Mouse (Mus musculus): ENCODE measurements at regions not wholly inside any gene's neighbourhood (a gene's known extent, or its start where the extent isn't known, plus 50 kb on each side); places are given as distances from the start of the nearest gene placed in this dataset.

- DNase-seq (ENCODE audit: low spot score in 2 of 2), result no peak
These were observed 146.1 kb upstream of the Cxcr4 start for GRCm38 (mm10) chr1:128738152-128738551.

- DNase-seq (ENCODE audit: low spot score in 2 of 2), result no peak
These were observed 142.8 kb upstream of the Cxcr4 start for GRCm38 (mm10) chr1:128734857-128735256.

DNA sequence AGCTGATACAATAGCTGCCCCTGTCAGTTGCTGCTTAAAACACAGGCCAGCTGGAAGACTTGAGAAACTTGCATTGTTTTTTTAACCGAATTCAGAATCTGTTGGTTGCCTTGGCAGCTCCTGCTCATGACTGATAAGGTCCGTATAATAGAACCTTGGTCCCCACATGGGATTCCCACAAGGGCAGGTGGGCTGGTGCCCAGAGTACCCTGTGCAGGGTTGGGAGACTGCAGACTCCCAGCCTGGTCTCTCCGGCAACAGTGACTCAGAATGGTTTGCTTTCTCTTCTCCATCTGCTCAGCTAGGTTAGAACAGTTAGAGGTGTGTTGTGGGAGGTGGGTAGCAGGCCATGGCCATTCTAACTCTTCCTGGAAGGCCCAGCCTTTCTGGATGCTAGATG, 139.4 kb upstream of the Cxcr4 start:
- no peak for DNase-seq (ENCODE audit: low spot score in 2 of 2)

DNA sequence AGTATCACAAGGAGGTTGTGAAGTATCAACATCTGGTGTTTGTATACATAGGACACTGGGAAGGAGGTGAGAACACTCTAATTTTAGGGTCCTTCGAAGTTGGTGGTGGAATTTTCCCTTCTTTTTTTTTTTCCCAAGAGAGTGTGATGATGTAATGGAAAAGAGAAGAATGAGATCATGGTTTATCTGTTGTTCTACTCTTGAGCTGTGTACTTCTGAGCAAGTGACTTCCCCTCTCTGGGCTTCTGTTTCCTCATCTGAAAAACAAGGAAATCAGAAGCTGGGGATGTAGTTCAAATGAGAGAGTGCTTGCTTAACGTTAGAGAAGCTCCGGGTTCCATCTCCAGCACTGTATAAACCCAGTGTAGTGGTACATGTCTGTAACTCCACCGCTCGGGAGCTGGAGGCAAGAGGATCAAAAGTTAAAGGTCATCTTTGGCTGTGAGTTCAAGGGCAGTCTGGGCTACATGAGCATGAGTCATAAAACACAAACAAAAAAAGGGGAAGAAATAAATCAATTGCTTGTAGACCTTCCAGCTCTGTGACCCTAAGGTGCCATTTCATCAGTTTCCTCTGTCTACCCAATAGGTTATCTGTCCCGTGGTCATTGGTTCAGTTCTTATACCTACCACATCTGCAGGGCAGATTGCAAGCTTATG, 132.5 kb upstream of the Cxcr4 start:
- no peak for DNase-seq (ENCODE audit: low spot score in 2 of 2)

DNA sequence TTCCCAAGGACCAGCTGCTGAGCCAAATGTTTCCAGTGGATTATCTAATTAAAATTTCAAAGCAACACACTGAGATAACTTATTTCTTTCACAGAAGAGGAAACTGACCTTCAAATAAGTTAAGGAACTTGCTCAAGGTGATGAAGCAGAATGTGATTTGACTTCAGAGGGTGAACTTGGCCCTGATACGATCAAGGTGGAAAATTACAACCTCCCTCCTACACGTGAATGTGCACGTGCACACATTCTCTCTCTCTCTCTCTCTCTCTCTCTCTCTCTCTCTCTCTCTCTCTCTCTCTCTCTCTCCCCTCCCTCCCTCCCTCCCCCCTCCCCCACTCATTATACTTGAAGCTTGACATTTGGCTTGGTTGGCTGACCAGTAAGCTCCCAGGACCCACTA, 131.8 kb upstream of the Cxcr4 start:
- DNase-seq (ENCODE audit: low spot score in 2 of 2), result no peak

DNA sequence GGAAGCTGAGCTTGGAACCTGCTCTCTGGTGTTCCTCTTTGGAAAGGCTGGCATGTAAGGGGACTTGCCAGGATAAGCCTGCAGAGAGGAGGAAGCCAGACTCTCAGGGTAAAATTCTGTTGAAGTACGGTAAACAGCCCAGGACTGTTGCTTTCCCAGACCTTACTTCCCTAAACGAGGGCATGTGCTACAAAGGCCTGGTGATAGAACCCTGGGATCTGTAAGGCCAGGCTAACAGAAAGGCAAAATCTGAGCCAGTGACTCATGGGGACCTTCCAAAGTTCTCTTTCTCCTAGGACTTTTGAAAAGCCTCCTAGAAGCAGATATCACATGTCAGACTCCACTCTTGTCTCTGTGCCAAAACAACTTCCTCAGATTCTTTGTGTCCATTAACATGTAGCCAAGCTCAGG, 130.0 kb upstream of the Cxcr4 start:
- no peak for DNase-seq (ENCODE audit: low spot score in 2 of 2)

GRCm38 (mm10) chr1:128714843-128715242, 122.8 kb upstream of the Cxcr4 start:
- no peak for DNase-seq (ENCODE audit: low spot score in 2 of 2)

GRCm38 (mm10) chr1:128712876-128713275, 120.8 kb upstream of the Cxcr4 start:
- no peak for DNase-seq (ENCODE audit: low spot score in 2 of 2)

DNA sequence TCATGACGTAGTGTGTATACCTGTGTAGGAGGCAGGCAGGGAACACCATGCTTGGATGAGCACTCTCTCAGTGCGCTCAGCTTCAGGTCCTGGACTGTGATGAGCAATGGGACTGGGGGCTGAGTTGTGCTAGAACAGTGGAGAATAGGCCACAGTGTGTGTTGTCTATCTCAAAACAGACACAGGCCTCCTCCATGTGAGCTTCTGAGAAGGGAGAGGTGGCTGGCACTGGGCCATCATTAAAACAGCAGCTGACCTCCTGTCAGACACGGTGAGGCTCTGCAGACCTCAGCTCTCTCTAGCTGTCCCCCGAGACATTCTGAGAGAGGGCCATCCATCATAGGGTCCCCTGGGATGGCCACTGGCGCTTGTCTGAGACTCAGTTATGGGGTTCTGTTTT, 119.0 kb upstream of the Cxcr4 start:
- DNase-seq (ENCODE audit: low spot score in 2 of 2), result no peak

GRCm38 (mm10) chr1:128707747-128708146, 115.7 kb upstream of the Cxcr4 start:
- no peak for DNase-seq (ENCODE audit: low spot score in 2 of 2)

DNA sequence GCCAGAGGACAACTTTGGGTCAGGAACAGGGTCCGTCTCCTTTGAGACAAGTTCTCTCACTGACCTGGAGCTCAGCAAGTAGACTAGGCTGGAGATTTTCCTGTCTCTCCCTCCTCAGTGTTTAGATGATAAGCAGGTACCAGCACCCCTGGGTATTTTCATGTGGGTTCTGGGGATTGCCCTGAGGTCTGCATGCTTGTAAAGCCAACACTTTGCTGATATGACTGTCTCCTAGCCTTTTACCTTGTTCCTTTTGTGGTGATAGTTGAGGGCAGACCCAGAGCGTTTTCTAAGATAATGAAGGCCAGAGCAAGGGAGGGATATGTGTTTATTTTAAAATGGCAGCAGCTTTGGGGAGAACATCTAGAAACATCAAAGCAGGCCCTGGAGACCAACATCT, 114.1 kb upstream of the Cxcr4 start:
- no peak for DNase-seq (ENCODE audit: low spot score in 2 of 2)

DNA sequence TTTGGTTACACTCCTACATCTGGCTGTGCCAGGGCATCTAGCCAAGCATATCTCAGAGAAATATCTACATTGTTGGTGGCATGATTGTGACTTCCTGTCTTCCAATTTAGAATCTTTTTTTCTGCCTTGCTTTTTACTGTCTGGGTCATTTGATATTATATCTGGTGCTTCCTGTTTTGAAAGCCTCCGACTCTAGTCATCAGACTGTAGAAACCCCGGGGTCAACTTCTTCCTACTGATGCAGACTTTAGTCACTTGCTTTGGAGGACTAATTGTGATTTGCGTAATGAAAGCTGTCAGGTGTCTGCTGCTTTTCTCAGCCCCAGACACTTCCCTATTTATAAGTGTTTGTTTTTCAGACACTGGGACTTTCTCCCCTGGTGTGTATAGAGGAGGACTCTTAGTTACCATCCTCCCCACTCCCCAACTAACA, 113.0 kb upstream of the Cxcr4 start:
- DNase-seq (ENCODE audit: low spot score in 2 of 2), result no peak

- DNase-seq (ENCODE audit: low spot score in 2 of 2), result no peak
These were observed 109.2 kb upstream of the Cxcr4 start for GRCm38 (mm10) chr1:128701326-128701725.

- DNase-seq (ENCODE audit: low spot score in 2 of 2), result no peak
These were observed 105.9 kb upstream of the Cxcr4 start for GRCm38 (mm10) chr1:128697962-128698361.

DNA sequence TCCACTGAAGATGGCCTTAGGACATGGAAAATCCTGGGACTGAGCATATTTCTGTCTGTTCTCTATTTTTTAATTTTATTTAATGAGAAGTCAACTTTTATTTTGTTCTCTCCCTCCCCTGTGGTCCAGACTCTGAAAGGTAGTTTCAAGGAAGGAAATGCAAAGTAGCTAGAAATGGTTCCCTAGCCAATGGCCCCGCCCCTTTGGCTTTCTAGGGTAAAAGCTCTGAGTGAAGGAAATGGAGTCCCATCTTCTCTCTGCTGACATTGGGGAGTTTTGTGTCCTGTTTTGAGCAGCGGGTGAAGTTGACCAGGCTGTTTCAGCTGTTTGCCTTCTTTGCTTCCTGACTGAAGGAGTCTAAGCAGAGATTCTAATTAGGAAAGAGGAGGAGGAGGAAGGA, 103.8 kb upstream of the Cxcr4 start:
- no peak for DNase-seq (ENCODE audit: low spot score in 2 of 2)

DNA sequence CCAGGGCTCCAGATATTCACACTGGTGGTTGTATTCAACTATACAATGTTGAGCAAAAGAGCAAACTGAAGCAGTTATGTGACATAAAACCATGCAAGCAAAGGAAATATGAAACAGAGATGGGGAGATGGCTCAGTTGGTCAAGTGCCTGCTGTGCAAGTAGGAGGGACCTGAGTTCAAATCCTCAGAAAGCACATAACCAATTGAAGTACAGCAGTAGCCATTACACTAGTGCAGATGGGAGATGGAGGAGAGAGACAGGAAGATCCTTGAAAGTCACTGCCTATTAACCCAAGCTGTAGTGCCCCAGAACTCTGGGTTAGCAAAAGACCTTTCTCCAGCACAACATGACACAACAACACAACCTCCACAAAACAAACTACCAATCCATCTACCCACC, 100.7 kb upstream of the Cxcr4 start:
- no peak for DNase-seq (ENCODE audit: low spot score in 2 of 2)

DNA sequence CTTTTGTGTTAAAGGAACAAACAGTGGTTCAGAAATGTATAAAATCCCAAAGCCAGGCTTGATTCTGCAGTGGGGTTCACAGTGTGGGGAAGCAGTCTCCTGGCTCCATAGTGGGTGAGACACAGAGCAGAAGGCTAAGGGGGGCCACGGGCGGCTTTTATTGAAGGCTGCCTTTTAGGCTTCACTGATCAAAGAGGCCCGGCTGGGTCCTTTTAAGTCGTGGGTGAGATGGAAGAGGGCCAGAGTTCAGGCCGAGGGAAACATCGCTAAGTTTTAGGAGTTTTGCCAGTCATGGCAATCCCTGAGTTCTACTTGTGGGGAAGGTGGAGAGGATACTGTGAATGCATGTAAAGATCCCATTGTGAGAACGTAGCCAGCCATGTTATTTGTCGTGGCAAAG, 100.2 kb upstream of the Cxcr4 start:
- DNase-seq (ENCODE audit: low spot score in 2 of 2), result no peak

- no peak for DNase-seq (ENCODE audit: low spot score in 2 of 2)
These were observed 95.3 kb upstream of the Cxcr4 start for GRCm38 (mm10) chr1:128687236-128687927.

- DNase-seq (ENCODE audit: low spot score in 2 of 2), result no peak
These were observed 93.5 kb upstream of the Cxcr4 start for GRCm38 (mm10) chr1:128685467-128686137.

DNA sequence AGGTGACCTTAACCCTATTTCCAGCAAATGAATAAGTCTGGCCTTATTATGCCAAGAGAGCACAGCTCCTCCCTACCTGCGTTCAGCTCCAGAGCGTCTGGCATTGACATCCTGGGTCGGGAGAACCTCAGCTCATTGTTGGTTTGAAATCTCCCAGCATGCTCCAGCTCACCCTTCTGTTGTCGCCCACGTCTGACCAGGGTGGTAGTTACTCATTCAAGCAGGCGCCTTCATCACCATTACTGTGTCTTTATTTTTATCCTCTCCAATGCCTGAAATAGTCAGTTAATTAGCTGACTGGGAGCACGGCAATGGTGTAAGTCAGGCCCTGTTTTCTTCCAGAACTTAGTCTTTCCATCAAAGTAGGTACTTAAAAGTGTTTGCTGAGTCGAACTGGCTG, 90.8 kb upstream of the Cxcr4 start:
- DNase-seq (ENCODE audit: low spot score in 2 of 2), result no peak

GRCm38 (mm10) chr1:128681261-128681660, 89.2 kb upstream of the Cxcr4 start:
- DNase-seq (ENCODE audit: low spot score in 2 of 2), result no peak

DNA sequence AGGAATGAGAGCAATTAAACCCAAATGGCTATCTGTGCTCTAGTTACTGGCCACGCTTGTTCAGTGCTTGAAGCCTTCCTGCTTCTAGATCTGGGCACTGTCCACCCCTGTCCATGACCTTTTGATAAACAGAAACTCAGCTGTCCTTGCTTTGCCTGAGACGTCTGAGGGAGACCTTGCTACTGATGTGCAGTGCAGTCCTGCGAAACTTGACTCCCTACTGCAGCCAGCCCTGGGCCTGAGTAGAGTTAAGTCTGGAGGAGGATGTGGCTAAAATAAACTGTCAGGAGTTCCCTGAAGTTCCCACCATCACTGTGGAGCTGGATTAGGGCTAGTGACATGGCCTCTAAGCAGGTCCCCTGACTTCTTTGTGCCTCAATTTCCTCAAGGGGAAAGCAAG, 88.4 kb upstream of the Cxcr4 start:
- DNase-seq (ENCODE audit: low spot score in 2 of 2), result no peak

DNA sequence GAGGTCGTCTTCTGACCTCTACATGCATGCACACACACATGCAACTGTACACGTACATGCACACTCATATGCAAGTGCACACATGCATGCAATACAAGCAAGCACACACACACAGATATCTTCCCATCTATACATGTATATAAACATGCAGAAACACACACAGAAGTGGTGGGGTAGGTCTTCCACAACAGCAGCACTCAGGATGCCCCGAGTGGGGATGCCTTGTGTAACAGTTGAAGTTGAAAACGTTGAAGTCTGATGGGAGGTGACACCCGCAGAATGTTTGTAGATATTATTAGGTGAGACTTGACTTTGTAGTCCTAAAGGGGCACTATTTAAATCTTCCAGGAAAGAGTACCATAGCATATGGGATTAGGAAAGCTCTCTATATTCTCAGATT, 87.9 kb upstream of the Cxcr4 start:
- DNase-seq (ENCODE audit: low spot score in 2 of 2), result no peak
